Mouse (Mus musculus): Measurements from ENCODE around the gene Slc7a12.

The Slc7a12 gene

GRCm38 (mm10) chr3:14480397-14480796 is at the start of gene Slc7a12:
Gene Slc7a12, plus strand, starts transcription at chr3:14480697.
- in situ Hi-C loops (cut with MboI, MseI) = no loop called here

DNA sequence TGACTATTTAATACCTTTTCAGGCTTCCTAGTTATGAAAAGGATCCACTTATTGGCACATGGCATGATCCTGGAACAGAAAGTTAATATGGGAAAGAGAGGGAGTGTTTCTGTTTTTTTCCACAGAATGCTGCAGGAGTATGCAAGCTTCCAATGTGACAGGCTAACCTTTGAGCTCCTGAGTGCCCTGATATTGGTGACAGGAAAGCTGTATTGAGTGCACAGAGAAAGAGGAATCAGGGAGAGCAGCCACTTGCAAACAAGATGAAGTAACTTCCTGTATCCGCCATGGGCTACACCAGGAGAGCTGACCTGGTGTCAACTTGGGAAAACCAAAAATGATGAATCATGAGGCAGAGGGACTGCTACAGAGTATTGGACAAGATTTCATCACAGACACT is 48.1 kb upstream of the Slc7a12 start:
- in situ Hi-C loops (cut with MboI, MseI) = no loop called here

GRCm38 (mm10) chr3:14446015-14446414 is 34.5 kb upstream of the Slc7a12 start:
- in situ Hi-C loops (cut with MboI, MseI) = no loop called here

GRCm38 (mm10) chr3:14446691-14447090 is 33.8 kb upstream of the Slc7a12 start:
- in situ Hi-C loops (cut with MboI, MseI) = no loop called here

All from regulatory T cell (primary cell).